Mouse (Mus musculus): ENCODE measurements at regions not wholly inside any gene's neighbourhood (a gene's known extent, or its start where the extent isn't known, plus 50 kb on each side); places are given as distances from the start of the nearest gene placed in this dataset.

DNA sequence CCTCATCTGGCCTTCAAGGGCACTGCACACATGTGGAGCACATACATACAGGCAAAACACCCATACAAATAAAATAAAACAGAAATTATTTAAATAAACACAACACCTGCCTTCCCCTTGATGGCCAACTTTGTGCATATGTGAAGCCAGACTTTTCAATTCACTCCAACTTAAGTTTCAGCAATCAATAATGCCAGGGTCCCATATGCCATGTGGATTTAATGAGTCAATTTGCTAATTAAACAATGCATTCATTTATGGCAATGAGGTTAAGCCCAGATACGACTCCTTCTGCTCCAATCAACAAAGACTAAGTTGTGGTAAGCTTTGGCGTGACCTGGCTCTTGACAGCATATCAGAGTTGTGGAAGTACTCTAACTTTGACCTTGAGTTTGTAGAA, 130.4 kb upstream of the Hnrnpa3 start:
- Histone ChIP-seq H3K4me1 (replicated peaks; ENCODE audit: control insufficient read depth, insufficient read depth) (no peaks in the 10 kb centered on the region), H3K36me3 (ENCODE audit: control insufficient read depth, insufficient read depth, low read length) (no peaks in the 10 kb centered on the region), H3K27ac (replicated peaks) (no peak overlapping the region), H3K9me3 (ENCODE audit: control insufficient read depth, low read length) (no peaks in the 10 kb centered on the region), H3K27me3 (ENCODE audit: control insufficient read depth, insufficient read depth, low read length) (no peaks in the 10 kb centered on the region), H3K4me3 (ENCODE audit: low read depth, low read length) (no peak overlapping the region), H3K4me2 (replicated peaks; ENCODE audit: low read depth) (no peak overlapping the region), H3K9ac (ENCODE audit: low read length) (no peak overlapping the region)
- 80% methylated on average over 2 of the region's 2 CpGs for WGBS
- no peak for ATAC-seq (ENCODE audit: low FRiP score, low TSS enrichment)
- no peak for DNase-seq (ENCODE audit: low spot score)
- TF ChIP-seq EP300 (optimal IDR thresholded peaks at IDR 0.05): no peak
- TF ChIP-seq CTCF (IDR thresholded peaks at IDR 0.05; ENCODE audit: low read depth): no peak

DNA sequence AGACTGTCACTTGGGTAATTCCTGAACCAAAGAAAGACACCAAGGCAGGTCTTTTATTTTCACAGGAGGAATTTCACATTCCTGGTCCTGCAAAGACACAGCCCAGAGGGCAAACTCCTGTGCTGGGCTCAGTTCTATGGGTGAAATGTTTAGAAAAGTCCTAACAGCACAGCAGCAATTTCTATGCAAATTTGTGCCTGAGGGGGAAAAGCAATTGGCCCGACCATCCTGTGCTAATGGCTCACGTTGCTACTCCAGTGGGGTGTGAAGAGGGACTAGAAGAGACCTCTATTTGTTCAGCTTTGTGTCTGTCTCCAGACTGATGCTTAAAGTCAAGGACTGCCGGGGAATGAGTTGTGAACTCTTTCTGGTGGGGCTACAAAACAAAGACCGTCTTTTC, 120.9 kb upstream of the Hnrnpa3 start:
- H3K9me3 ChIP-seq (ENCODE audit: control insufficient read depth, low read length): no peaks in the 10 kb centered on the region
- H3K4me3 ChIP-seq (ENCODE audit: low read depth, low read length): no peak overlapping the region
- no peaks in the 10 kb centered on the region for H3K36me3 ChIP-seq (ENCODE audit: control insufficient read depth, insufficient read depth, low read length)
- no peak for DNase-seq (ENCODE audit: low spot score)
- no peak for ATAC-seq (ENCODE audit: low FRiP score, low TSS enrichment)
- TF ChIP-seq EP300 (optimal IDR thresholded peaks at IDR 0.05) (no peak), CTCF (IDR thresholded peaks at IDR 0.05; ENCODE audit: low read depth) (no peak)
- H3K4me1 ChIP-seq (replicated peaks; ENCODE audit: control insufficient read depth, insufficient read depth): no peaks in the 10 kb centered on the region
- no peak overlapping the region for H3K4me2 ChIP-seq (replicated peaks; ENCODE audit: low read depth)
- H3K27me3 ChIP-seq (ENCODE audit: control insufficient read depth, insufficient read depth, low read length): no peaks in the 10 kb centered on the region
- H3K9ac ChIP-seq (ENCODE audit: low read length): no peak overlapping the region
- WGBS: 38% methylated on average over 4 of the region's 4 CpGs
- no peak overlapping the region for H3K27ac ChIP-seq (replicated peaks)

DNA sequence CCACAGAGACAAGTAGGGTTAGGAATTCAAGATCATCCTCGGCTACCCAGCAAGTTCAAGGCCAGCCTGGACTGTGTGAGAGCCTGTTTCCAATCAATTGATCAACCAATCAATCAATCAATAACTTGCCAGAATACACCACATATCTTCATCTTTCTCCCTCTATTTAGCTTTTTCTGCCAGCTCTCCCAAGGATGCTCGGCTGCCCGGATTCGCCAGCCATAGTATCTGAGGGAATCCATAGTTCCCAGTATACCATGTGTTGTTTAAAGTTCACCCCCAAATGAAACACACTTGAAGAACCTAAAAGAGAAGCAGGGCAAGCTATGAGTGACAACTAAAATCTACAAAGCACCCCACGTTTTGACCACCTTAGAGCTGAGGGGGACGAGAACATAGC, 119.3 kb upstream of the Hnrnpa3 start:
- no peaks in the 10 kb centered on the region for H3K4me1 ChIP-seq (replicated peaks; ENCODE audit: control insufficient read depth, insufficient read depth)
- H3K9ac ChIP-seq (ENCODE audit: low read length): no peak overlapping the region
- ATAC-seq (ENCODE audit: low FRiP score, low TSS enrichment) (no peak), DNase-seq (ENCODE audit: low spot score) (no peak)
- no peak overlapping the region for H3K4me3 ChIP-seq (ENCODE audit: low read depth, low read length)
- H3K4me2 ChIP-seq (replicated peaks; ENCODE audit: low read depth): no peak overlapping the region
- H3K36me3 ChIP-seq (ENCODE audit: control insufficient read depth, insufficient read depth, low read length): no peaks in the 10 kb centered on the region
- H3K27ac ChIP-seq (replicated peaks): no peak overlapping the region
- WGBS: 89% methylated on average over 6 of the region's 6 CpGs
- no peaks in the 10 kb centered on the region for H3K27me3 ChIP-seq (ENCODE audit: control insufficient read depth, insufficient read depth, low read length)
- no peaks in the 10 kb centered on the region for H3K9me3 ChIP-seq (ENCODE audit: control insufficient read depth, low read length)
- no peak for TF ChIP-seq EP300 (optimal IDR thresholded peaks at IDR 0.05)
- TF ChIP-seq CTCF (IDR thresholded peaks at IDR 0.05; ENCODE audit: low read depth): no peak

DNA sequence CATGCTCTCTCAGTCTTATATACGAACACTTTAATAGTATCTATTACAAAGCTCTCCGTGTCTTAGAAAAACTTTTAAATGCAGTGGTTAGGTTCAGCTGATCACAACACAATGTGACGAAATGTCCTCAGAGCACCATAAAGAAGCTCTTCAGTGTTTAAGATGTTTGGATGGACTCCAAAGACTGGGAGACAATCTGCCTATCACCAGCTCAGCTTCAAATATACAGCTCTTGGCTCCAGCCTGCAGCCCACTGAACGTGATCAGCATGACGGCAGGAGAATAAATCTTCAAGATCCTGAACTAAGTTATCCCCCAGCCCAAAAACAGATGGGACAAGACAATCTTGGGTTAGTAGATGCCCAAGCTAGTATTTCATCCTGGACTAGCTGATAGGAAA, 116.7 kb upstream of the Hnrnpa3 start:
- Histone ChIP-seq H3K4me3 (ENCODE audit: low read depth, low read length) (no peak overlapping the region), H3K9ac (ENCODE audit: low read length) (no peak overlapping the region), H3K36me3 (ENCODE audit: control insufficient read depth, insufficient read depth, low read length) (no peaks in the 10 kb centered on the region), H3K4me2 (replicated peaks; ENCODE audit: low read depth) (no peak overlapping the region), H3K9me3 (ENCODE audit: control insufficient read depth, low read length) (no peaks in the 10 kb centered on the region), H3K4me1 (replicated peaks; ENCODE audit: control insufficient read depth, insufficient read depth) (no peaks in the 10 kb centered on the region), H3K27ac (replicated peaks) (no peak overlapping the region), H3K27me3 (ENCODE audit: control insufficient read depth, insufficient read depth, low read length) (no peaks in the 10 kb centered on the region)
- DNase-seq (ENCODE audit: low spot score) (no peak), ATAC-seq (ENCODE audit: low FRiP score, low TSS enrichment) (no peak)
- TF ChIP-seq CTCF (IDR thresholded peaks at IDR 0.05; ENCODE audit: low read depth): no peak
- no peak for TF ChIP-seq EP300 (optimal IDR thresholded peaks at IDR 0.05)
- WGBS: 64% methylated on average over 5 of the region's 5 CpGs

DNA sequence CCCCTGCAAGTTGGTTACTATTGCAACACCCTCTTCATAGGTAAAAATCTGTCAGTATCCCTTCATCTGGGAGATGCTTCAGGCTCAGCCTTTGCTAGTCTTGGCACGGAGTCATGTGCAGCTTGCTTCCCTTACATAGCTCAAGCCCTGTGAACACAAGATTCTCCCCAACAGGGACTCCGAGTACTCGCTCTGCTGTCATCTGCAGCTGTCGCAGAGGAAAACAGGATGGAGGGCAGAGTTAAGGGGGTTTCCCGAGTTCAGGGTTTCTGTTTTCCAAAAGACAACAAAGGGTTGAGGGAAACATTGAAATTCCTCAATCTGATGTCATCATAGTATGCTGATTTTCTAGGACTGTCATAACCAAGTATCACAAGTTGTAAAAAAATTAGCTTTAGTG, 116.3 kb upstream of the Hnrnpa3 start:
- Histone ChIP-seq H3K27ac (replicated peaks) (no peak overlapping the region), H3K9ac (ENCODE audit: low read length) (no peak overlapping the region), H3K36me3 (ENCODE audit: control insufficient read depth, insufficient read depth, low read length) (no peaks in the 10 kb centered on the region), H3K4me2 (replicated peaks; ENCODE audit: low read depth) (no peak overlapping the region), H3K4me1 (replicated peaks; ENCODE audit: control insufficient read depth, insufficient read depth) (no peaks in the 10 kb centered on the region), H3K4me3 (ENCODE audit: low read depth, low read length) (no peak overlapping the region), H3K27me3 (ENCODE audit: control insufficient read depth, insufficient read depth, low read length) (no peaks in the 10 kb centered on the region), H3K9me3 (ENCODE audit: control insufficient read depth, low read length) (no peaks in the 10 kb centered on the region)
- DNase-seq (ENCODE audit: low spot score): no peak
- no peak for ATAC-seq (ENCODE audit: low FRiP score, low TSS enrichment)
- no peak for TF ChIP-seq EP300 (optimal IDR thresholded peaks at IDR 0.05)
- no peak for TF ChIP-seq CTCF (IDR thresholded peaks at IDR 0.05; ENCODE audit: low read depth)
- 44% methylated on average over 5 of the region's 5 CpGs for WGBS

DNA sequence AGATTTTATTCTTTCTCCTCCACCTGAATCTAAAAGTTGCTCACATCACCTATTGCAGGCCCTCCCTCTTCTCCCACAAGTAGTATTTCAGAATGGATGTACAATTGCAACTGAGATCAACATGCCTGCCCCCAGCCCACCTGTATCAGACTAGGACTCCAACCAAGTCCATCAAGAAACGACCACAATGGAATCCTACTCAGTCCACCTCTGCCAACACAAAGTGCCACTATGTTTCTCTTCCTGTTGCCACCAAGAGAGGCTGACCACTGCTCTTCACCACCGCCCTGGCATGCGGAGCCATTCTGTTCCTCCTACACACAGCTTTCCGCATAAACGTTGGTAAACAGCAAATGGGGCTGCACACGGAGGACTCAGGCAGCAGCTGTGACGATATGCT, 113.1 kb upstream of the Hnrnpa3 start:
- H3K27me3 ChIP-seq (ENCODE audit: control insufficient read depth, insufficient read depth, low read length): no peaks in the 10 kb centered on the region
- 77% methylated on average over 7 of the region's 7 CpGs for WGBS
- TF ChIP-seq CTCF (IDR thresholded peaks at IDR 0.05; ENCODE audit: low read depth) (no peak), EP300 (optimal IDR thresholded peaks at IDR 0.05) (no peak)
- no peaks in the 10 kb centered on the region for H3K36me3 ChIP-seq (ENCODE audit: control insufficient read depth, insufficient read depth, low read length)
- no peak for ATAC-seq (ENCODE audit: low FRiP score, low TSS enrichment)
- no peak overlapping the region for H3K9ac ChIP-seq (ENCODE audit: low read length)
- H3K9me3 ChIP-seq (ENCODE audit: control insufficient read depth, low read length): no peaks in the 10 kb centered on the region
- no peak overlapping the region for H3K4me2 ChIP-seq (replicated peaks; ENCODE audit: low read depth)
- DNase-seq (ENCODE audit: low spot score): no peak
- H3K4me3 ChIP-seq (ENCODE audit: low read depth, low read length): no peak overlapping the region
- H3K4me1 ChIP-seq (replicated peaks; ENCODE audit: control insufficient read depth, insufficient read depth): no peaks in the 10 kb centered on the region
- no peak overlapping the region for H3K27ac ChIP-seq (replicated peaks)

Measured in stomach, postnatal 0 days (tissue).